Mouse (Mus musculus) testis, adult 2 months (tissue): ENCODE measurements around the gene Ubxn2a.

Experiments
- CTCF ChIP-seq: fragments of 200-500 bp; IDR thresholded peaks from 2 replicates; pipeline ENCODE4 v1.5.1; 2012; ENCODE audit warnings: low read depth, mild to moderate bottlenecking, inconsistent platforms, low read length, moderate library complexity; ENCODE audit not compliant: control insufficient read depth, insufficient read depth, insufficient replicate concordance
- POLR2A ChIP-seq: fragments of 200-500 bp; IDR thresholded peaks from 2 replicates; pipeline ENCODE4 v1.6.1; 2012; ENCODE audit warnings: low read depth, mild to moderate bottlenecking, inconsistent platforms, low read length, moderate library complexity; ENCODE audit not compliant: control insufficient read depth

- TF ChIP-seq CTCF, result no peak
- no peak for TF ChIP-seq POLR2A
These were observed 22.4 kb downstream of the Ubxn2a start for GRCm38 (mm10) chr12:4885062-4885461.
